Mouse (Mus musculus): ENCODE results near the gene Eif2b3.

Eif2b3 gene

DNA sequence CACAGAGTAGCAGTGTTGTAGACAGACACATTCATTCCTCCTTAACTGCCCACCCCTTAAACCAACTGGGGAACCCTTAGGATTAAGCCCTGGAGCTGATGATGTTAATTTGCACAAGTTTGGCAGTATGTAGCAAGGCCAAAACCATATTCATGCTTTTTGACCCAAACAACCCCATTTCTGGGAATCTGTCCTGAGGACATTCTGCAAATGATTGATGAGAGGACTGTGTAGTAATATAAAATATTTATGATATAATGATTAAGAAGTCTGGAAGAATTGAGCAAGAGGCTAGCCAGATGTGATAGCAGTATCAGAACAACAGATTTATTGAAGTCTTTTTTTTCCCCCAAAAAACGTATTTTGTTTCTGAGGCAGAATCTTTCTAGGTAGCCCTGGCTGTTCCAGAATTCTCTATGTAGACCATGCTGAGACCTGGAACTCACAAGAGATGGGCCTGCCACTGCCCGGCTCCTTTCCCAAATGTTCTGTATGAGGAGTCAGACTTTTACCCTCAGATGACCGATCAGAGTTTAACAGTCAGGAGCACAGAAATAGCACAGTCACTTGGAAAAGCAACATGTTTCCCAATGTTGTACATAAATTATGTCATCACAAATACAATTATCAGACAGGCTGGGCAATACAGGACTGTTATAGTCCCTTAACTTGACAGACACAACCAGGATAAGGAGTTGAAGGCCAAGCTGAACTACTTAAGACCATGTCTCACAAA, 75.6 kb downstream of the Eif2b3 start:
- DNase-seq (ENCODE audit: low spot score in 2 of 2) = no peak

GRCm38 (mm10) chr4:117095551-117096452, 76.6 kb downstream of the Eif2b3 start, which contains the start of gene Ptch2:
Gene Ptch2 (plus strand): TSS chr4:117096075.
- DNase-seq (ENCODE audit: low spot score in 2 of 2) = no peak

DNA sequence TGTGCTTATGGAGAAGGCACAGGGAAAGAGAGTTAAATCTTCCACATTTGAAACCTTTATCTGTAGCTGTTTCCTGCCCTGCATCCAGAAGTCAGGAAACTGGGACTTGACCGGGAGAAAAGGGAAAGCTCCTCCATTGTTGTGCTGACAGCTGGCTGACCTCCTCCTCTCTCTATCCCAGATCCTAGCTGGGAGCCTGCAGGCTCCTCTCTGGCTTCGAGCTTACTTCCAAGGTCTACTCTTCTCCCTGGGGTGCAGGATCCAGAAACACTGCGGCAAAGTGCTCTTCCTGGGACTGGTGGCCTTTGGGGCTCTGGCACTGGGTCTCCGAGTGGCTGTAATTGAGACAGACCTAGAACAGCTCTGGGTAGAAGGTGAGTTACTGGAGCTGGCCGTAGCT, 77.5 kb downstream of the Eif2b3 start:
- DNase-seq (ENCODE audit: low spot score in 2 of 2) = no peak

GRCm38 (mm10) chr4:117097969-117098763, 79.0 kb downstream of the Eif2b3 start:
- DNase-seq (ENCODE audit: low spot score in 2 of 2) = no peak

DNA sequence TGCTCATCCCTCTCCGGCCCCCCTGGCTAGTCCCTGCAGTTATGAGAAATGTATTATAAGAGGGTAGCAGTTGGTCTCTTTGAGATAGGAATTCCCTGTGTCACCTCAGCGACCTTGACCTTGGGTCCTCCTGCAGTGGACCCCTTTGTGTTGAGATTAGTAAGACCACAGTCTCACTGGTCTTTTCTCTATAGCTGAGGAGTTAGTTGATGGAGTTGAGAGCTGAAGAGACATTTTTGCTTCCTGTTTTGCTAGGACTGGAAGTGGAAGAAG, 79.5 kb downstream of the Eif2b3 start:
- DNase-seq (ENCODE audit: low spot score in 2 of 2) = no peak

- DNase-seq (ENCODE audit: low spot score in 2 of 2) = no peak
Measured at GRCm38 (mm10) chr4:117100036-117100435, 80.8 kb downstream of the Eif2b3 start.

- no peak for DNase-seq (ENCODE audit: low spot score in 2 of 2)
Measured at GRCm38 (mm10) chr4:117101218-117101617, 82.0 kb downstream of the Eif2b3 start.

GRCm38 (mm10) chr4:117104672-117105071, 85.5 kb downstream of the Eif2b3 start:
- DNase-seq (ENCODE audit: low spot score in 2 of 2) = no peak

DNA sequence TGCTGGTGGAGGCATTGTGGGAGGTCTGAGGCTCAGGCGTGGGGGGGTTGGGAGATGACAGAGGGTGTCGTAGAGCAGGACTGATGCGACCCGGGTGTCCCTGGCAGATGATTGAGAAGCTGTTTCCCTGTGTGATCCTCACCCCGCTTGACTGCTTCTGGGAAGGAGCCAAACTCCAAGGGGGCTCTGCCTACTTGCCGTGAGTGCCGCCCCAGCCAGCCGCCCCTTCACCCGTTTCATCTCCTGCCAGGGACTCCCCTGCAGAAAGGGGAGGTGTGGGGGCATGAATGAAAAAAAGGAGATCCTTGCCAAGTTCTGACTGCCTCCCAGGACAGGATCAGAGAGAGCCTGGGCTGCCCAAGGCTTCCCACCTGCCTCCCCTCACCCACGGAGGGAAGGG, 85.9 kb downstream of the Eif2b3 start:
- no peak for DNase-seq (ENCODE audit: low spot score in 2 of 2)

- no peak for DNase-seq (ENCODE audit: low spot score in 2 of 2)
Measured at GRCm38 (mm10) chr4:117107813-117108523, 88.8 kb downstream of the Eif2b3 start.

DNA sequence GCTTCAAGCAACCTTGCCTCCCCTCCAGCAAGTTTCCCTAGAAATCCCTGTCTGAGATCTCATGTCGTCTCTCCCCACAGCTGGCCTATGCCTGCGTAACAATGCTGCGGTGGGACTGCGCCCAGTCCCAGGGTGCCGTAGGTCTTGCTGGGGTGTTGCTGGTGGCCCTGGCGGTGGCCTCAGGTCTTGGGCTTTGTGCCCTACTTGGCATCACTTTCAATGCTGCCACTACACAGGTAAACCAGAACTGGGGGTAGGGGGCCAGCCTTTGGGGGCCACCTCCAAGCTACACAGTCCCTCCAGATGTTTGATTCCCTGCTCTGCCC, 89.3 kb downstream of the Eif2b3 start:
- no peak for DNase-seq (ENCODE audit: low spot score in 2 of 2)

DNA sequence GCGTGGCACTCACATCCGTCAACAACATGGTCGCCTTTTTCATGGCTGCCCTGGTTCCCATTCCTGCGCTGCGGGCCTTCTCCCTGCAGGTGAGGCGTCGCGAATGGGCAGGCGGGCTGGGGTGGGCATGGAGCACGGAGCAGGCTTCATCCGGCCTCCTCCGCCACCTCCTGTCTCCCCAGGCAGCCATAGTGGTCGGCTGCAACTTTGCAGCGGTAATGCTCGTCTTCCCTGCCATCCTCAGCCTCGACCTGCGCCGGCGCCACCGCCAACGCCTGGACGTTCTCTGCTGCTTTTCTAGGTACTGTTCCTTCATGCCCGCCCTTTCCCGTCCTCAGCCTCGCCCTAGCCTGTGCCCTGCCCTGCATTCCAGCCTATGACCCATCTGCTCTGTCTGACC, 90.1 kb downstream of the Eif2b3 start:
- no peak for DNase-seq (ENCODE audit: low spot score in 2 of 2)

- DNase-seq (ENCODE audit: low spot score in 2 of 2) = no peak
Measured at GRCm38 (mm10) chr4:117110249-117110648, 91.0 kb downstream of the Eif2b3 start.

DNA sequence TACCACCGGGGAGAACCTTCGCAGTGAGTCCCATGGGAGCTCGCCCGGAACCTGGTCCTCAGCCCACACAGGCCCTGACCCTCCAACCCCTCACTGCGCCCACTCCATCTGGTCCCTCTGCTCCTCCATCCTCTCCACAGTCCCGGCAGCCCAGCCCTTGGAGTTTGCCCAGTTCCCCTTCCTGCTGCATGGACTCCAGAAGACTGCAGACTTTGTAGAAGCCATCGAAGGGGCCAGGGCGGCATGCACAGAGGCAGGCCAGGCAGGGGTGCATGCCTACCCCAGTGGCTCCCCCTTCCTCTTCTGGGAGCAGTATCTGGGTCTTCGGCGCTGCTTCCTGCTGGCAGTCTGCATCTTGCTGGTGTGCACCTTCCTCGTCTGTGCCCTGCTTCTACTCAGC, 91.8 kb downstream of the Eif2b3 start:
- DNase-seq (ENCODE audit: low spot score in 2 of 2) = no peak

- DNase-seq (ENCODE audit: low spot score in 2 of 2) = no peak
Measured at GRCm38 (mm10) chr4:117113237-117113636, 94.0 kb downstream of the Eif2b3 start.

DNA sequence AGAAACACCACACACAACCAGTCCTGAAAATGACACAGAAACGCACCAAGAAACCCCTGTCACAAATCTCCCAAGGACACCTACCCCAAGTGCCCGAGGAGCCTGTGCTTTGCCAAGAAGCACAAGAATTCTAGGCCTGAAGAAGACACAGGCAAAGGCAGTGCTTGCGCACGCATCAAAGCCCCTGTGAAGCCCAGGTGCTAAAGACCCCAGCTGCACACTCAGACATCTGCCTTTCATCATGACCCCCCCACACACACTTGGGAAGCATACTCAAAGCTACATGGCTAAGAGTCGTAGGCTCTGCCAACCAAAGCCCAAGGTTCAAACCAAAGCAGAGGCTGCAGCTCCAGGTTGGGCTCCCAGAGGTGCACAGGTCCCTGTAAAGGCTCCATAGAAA, 96.4 kb downstream of the Eif2b3 start:
- no peak for DNase-seq (ENCODE audit: low spot score in 2 of 2)

DNA sequence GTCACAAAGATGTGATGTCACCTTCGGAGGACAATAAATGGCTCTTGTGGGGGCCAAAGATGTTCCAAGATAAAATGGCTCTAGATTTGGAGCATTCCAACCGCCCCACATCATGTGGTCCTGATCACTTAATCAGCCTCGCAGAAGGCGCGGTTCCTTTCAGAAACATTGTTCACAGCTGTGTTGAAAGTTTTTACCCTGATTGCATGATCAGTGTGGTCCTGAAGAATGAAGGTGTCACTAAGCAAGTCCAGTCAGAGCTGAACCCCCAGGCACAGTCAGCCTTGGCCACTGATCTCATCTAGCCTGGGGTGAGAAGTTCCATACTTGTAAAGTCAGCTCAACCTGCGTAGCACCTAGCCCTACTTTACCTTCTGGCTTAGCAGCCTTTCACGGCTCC, 98.7 kb downstream of the Eif2b3 start:
- peak in 1 of 2 experiments; percentile 20 for DNase-seq (ENCODE audit: low spot score in 2 of 2)

DNA sequence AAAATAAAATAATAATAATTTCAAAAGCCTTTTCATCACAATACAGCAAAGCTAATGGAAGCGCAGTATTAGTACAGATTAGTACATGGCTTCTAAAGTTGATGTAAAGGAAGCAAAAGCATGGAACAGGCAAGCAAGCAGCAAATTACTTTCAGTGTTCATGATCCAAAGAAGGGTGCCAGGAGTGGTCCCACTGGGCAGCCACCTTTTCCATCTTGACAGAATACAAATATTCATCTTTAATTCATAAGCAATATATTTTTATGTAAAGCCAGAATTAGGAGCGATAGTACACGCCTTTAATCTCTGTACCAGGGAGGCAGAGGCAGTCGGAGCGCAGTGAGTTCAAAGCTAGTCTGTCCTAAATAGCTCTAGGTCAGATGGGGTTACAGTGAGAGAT, 100.4 kb downstream of the Eif2b3 start:
- DNase-seq (ENCODE audit: low spot score in 2 of 2) = no peak

DNA sequence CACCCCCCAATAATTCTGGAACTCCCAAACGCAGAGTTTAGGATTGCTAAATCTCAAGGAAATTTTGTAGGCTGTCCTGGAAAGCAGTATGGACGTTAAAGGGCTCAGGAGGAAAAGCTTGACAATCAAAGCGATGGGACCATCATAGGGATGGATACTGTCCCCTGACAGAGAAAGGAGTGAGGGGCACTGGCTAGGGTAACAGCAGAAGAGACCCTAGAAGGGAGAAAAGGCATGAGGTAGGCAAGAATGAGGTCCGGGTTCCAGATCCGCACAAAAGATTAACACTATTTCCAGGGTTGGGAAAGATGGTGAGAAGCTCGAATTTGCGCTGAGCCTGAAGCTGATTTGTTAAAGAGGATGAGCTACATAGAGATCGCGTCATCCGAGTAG, 100.8 kb downstream of the Eif2b3 start:
- no peak for DNase-seq (ENCODE audit: low spot score in 2 of 2)

GRCm38 (mm10) chr4:117120445-117121414, 101.5 kb downstream of the Eif2b3 start:
- peak; percentile 87 to 91 for DNase-seq (ENCODE audit: low spot score in 2 of 2)

- DNase-seq (ENCODE audit: low spot score in 2 of 2) = no peak
Measured at GRCm38 (mm10) chr4:117122209-117122608, 103.0 kb downstream of the Eif2b3 start.
